Mouse (Mus musculus) layer of hippocampus, postnatal 14 days (tissue): Measurements from ENCODE around the gene Cgref1. TPM values are rescaled to one million over a fixed set of nuclear protein-coding genes. Genes with fewer than 3 reads are reported as not detected.

Experiments
- DNase-seq, 2 experiments: peaks; one replicate each; pipeline ENCODE4 v3.0.0; 2021 to 2022; ENCODE audit warnings: low spot score in 2 of 2, mixed read lengths in 1 of 2
- total RNA-seq, 2 experiments: library from RNA; stranded (reverse); gene quantifications; 2 replicates each; pipeline ENCODE4 v1.2.3; 2021

Cgref1 gene
- total RNA-seq, 2 experiments from 2014 or later, result 24.6 to 26.9 TPM

DNA sequence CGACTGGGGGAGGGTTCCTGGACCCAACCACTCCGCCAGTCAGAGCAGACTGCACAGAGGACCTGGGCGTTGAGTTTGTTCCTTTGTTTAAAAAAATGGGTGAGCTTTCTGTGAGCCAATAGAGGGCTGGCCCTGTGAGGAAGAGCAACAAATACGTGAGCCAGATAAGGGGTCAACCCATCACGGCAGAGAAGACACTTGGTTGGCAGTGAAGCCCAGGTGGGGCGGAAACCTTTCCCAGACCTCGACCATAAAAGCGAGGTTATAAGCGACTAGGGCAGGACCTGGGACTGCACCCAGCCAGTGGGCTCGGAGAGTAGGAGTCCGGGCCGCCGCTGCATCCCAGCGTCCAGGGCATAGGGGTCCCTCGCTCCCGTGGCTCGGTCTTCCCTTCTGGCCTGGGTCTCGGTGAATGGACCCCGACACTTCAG lies 58.0 kb downstream of the Cgref1 start:
- no peak for DNase-seq

DNA sequence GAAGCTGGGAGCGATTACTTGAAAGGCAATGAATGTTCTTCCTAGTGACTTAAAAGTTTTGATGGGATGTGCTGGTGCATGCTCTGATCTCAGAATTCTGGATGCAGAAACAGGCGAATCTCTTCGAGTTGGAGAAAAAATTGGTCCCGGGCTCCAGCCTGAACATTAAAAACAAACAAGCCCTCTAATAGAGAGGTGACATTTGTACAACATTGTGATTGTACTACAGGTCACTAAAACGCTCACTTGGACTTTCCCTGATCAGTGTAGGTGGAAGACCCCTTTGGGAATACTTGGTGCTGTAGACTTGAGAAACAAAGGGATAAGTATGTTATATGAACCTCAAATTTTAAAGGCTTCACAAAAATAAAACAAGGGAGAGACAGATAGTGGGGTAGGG lies 58.7 kb downstream of the Cgref1 start:
- DNase-seq, result no peak

DNA sequence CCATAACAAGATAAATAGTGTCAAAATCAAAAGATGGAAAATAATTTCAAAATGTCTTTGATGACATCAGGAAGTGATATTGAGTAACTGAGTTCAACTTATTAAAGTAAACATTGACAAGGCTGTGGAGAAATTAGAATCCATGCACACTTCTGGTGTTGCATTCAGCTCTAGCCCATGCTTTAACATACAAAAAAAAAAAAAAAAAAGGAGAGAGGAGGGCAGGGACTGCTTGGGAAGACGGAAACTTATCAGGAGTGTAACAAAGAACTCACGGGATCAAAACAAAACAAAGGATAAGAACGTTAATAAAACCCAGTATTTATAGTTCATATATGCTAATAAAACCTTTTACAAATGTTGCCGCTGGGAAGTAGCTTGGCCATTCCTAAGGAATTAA lies 59.2 kb downstream of the Cgref1 start:
- no peak for DNase-seq

Other genes starting within 250 kb of the Cgref1 start
- gene Dpysl5, start 234.0 kb downstream of the Cgref1 start, total RNA-seq, result 100 to 1,000 TPM; 114 to 115 TPM
- 100 to 1,000 TPM; 205 to 211 TPM for gene Mapre3, start 130.9 kb downstream of the Cgref1 start, total RNA-seq
- 10 to 100 TPM; 62.4 to 69.4 TPM for gene Tmem214, start 77.6 kb downstream of the Cgref1 start, total RNA-seq
- gene Agbl5, start 56.9 kb downstream of the Cgref1 start, total RNA-seq, result 10 to 100 TPM; 12.7 to 14.7 TPM
- gene Ost4, start 37.8 kb downstream of the Cgref1 start, total RNA-seq, result 100 to 1,000 TPM; 100 to 108 TPM
- 1 to 10 TPM; 3.9 to 4.5 TPM for gene Emilin1, start 32.2 kb downstream of the Cgref1 start, total RNA-seq
- gene Khk, start 24.2 kb downstream of the Cgref1 start, total RNA-seq, result 10 to 100 TPM; 11.5 to 12.9 TPM
- gene Preb, start 14.8 kb upstream of the Cgref1 start, total RNA-seq, result 100 to 1,000 TPM; 129 to 131 TPM
- under 1 TPM in 1 of 2 experiments, not detected in 1; 0.17 TPM for gene Tcf23, start 23.1 kb upstream of the Cgref1 start, total RNA-seq
- 10 to 100 TPM; 73.9 to 86.6 TPM for gene Atraid, start 102.7 kb upstream of the Cgref1 start, total RNA-seq
- 10 to 100 TPM; 12.4 to 13.3 TPM for gene Slc5a6, start 103.3 kb upstream of the Cgref1 start, total RNA-seq
- gene Cad, start 109.2 kb upstream of the Cgref1 start, total RNA-seq, result 10 to 100 TPM; 15.6 to 17.5 TPM
- not detected for gene Dnajc5g, start 160.7 kb upstream of the Cgref1 start, total RNA-seq
- gene Slc30a3, start 162.6 kb upstream of the Cgref1 start, total RNA-seq, result 10 to 100 TPM; 56.9 to 61.1 TPM
- not detected for gene Trim54, start 171.1 kb upstream of the Cgref1 start, total RNA-seq
- not detected for gene Ucn, start 193.2 kb upstream of the Cgref1 start, total RNA-seq
- gene Mpv17, start 208.7 kb upstream of the Cgref1 start, total RNA-seq, result 10 to 100 TPM; 41.3 to 46.9 TPM
- gene Gm29609, start 234.3 kb upstream of the Cgref1 start, total RNA-seq, result 1 to 10 TPM; 1.2 to 4.2 TPM
- gene Gtf3c2, start 234.6 kb upstream of the Cgref1 start, total RNA-seq, result 10 to 100 TPM; 61.2 to 64.7 TPM
- gene Snx17, start 247.6 kb upstream of the Cgref1 start, total RNA-seq, result 10 to 100 TPM; 79.5 to 80.3 TPM
- 10 to 100 TPM; 48.1 to 55.2 TPM for gene Eif2b4, start 247.8 kb upstream of the Cgref1 start, total RNA-seq